Mouse (Mus musculus) embryo, embryonic 11.5 days (tissue): Measurements from ENCODE around the gene Dohh.
A peak's percentile ranks its signal among the peaks of the same experiment; 100 is the strongest.

ENCODE experiments used
- DNase-seq: peaks from one replicate; pipeline ENCODE4 v3.0.0-alpha.2; 2012; ENCODE audit warnings: low read depth, low spot score

Dohh gene

DNA sequence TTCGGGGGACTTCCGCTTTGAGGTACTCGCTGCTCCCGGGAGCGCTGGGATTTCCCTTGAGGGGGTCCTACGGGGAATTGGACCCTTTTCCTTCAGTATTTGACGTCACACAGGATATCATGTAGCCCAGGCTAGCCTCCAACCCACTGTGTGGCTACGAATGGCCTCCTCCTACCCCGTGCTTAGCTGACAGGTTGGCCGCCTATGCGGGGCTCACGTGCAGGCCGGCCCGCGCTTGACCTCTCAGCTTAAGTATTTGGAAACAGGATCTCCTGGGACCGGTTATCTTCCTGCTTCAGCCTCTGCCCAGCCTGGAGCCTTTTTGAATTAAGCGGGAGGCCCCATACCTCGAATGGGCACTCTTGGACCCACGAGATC is 366 bp downstream of the Dohh start:
- no peak for DNase-seq

GRCm38 (mm10) chr10:81385603-81386306 is 1.5 kb downstream of the Dohh start:
- DNase-seq = no peak

- DNase-seq = no peak
Measured at GRCm38 (mm10) chr10:81387716-81388115, 3.5 kb downstream of the Dohh start.

- DNase-seq = no peak
Measured at GRCm38 (mm10) chr10:81388505-81389055, 4.4 kb downstream of the Dohh start, which contains the start of gene Gm48552. Gene Gm48552, plus strand, starts transcription at chr10:81389005.

GRCm38 (mm10) chr10:81389373-81389772 is 5.1 kb downstream of the Dohh start:
- DNase-seq = no peak

DNA sequence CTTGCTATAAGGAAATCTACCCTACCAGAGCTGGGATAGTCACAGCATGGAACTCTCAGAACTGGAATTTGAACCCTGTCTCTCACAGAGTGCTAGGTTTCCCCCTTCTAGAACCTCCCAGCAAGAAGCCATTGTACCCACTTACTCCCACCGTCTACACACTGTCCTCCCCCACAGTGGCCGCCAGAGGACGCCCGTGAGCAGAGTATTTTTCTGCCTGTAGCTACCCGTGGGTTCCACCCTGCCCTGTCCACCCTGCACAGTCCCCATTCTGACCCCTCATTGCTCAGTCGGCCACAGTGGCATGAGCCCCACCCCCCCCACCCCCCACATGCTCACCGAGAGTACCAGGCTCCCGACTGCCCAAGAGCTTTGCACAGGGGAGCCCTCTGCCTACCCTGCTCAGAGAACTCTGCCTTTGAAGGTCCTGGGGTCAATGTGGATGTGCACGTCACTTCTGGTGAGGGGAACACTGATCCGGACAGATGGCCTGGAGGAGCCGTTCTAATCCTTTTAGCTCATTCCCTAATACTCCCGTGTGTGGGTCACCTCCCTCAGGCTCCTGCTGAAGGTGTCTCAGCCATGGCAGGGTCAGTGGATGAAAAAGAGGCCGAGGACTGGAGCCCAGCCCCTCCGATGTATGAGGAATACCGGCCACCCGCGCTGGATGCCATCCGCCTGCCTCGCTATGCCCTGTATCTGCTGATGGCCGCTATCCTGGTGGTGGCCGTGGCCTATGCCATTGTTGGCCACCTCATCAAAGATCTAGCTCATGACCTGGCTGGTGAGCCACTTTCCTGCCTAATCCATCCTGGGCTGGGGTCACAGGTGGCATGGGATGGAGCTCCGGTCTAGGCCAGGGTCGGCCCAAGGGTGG is 5.8 kb downstream of the Dohh start:
- no peak for DNase-seq

DNA sequence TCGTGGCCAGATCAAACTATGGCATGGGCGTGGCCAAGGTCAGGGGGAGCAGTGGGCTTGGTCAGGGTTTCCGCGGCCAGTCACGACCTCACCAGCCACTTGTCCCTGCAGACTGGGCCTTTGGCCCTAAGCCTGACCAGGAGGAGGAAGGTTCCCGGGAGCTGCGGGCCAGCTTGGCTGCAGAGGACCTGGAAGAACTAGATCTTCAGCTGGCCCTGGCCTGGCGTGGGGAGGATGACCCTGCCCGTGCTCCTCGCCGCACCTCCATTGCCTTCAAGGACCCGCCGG is 6.4 kb downstream of the Dohh start:
- no peak for DNase-seq

DNA sequence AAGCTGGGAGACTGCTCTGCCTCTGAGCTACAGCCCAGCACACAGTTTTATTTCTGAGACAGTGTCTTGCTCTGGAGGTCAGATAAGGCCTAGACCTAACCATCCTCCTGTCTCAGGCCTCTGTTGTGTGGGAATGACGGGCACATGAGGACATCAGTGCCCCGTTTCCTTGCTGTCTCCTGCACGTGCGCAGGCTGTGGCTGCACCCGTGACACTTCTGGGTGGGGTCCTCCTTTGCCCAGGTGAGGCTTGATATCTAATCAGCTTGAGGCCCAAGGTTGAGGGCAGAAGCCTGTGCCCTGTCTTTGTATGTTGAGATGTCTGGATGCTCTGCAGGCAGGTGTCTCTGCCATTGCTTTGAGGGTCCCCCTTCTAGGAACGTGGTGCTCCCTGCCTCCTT is 8.0 kb downstream of the Dohh start:
- DNase-seq = no peak

DNA sequence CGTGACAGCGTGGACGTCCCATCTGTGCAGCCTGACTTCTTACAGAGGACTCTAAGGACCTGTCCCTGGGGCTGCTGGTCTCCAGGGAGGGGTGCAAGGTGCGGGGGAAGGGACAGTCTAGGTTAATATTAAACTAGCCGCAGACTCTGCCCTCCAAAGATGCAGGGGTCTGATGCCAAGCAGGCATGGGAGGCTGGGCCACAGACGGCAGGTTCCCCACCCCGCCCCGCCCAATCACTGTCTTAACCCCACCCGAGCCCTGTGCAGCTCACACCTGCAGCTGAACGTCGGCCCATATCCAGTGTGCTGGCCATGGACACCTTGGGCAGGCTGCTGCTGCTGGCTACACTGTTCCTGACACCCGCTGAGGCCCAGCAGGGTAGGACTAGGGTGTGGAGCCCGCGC is 8.6 kb downstream of the Dohh start, which contains the start of gene Smim24:
TSS of gene Smim24 (plus strand) at position 271 of the 405 bp plus-strand sequence.
- DNase-seq = no peak

GRCm38 (mm10) chr10:81393456-81394063 is 9.3 kb downstream of the Dohh start:
- DNase-seq = no peak

DNA sequence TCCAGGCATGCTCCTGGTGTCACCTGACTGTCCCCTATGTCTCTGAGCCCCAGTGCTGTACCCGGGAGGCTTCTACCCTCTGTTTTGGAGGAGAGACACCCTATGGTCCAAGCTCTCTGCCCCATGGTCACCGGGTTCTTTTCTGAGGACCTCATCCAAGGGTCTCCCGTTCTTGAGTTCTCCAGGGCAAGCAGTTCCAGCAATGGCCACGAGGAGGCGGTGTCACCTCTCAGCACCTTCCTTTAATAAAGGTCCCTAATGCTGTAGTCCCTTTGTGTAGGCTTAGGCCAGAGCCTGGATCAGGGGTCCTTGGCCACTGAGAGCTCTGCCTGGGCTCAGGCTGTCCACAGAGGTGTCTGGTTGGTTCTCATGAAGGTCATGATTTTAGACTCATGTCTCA is 10.9 kb downstream of the Dohh start:
- DNase-seq = no peak

DNA sequence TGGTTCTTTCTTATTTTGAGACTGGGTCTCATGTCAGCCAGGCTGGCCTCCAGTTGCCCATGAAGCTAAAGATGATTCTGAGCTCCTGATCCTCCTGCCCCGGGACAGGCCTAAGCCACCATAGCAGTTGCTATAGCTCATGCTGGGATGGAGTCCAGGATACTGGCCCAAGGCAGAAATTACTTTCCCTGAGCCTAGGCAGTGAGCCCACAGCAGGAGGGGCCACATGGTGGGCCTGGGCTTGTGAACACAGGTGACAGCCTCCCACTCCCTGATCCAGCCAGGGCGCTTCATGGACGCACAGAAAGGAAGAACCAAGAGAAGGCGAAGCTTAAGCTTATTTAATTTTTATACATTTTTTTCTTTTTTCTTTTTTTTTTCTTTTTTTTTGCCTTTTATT is 11.6 kb downstream of the Dohh start:
- DNase-seq = no peak

DNA sequence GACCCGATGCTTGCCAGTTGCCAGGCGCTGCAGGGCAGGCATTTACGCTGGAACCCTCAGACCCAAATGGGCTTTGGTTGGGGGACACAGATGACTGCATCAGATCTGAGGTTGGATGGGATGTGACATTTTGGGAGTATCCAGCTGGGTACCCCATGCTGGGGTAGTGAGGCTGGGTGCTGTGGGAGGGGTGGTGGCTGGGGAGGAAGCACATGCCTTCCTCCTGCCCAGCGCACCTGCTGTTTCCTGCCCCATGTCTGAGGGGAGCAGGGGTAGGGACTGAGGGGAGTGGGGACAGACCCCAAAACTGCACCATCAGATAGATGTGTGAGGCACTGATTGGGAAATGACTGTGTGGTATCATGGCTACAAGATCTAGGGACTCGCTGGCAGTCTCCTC is 12.5 kb downstream of the Dohh start:
- no peak for DNase-seq

- DNase-seq = no peak
Measured at GRCm38 (mm10) chr10:81399296-81399695, 15.1 kb downstream of the Dohh start.

DNA sequence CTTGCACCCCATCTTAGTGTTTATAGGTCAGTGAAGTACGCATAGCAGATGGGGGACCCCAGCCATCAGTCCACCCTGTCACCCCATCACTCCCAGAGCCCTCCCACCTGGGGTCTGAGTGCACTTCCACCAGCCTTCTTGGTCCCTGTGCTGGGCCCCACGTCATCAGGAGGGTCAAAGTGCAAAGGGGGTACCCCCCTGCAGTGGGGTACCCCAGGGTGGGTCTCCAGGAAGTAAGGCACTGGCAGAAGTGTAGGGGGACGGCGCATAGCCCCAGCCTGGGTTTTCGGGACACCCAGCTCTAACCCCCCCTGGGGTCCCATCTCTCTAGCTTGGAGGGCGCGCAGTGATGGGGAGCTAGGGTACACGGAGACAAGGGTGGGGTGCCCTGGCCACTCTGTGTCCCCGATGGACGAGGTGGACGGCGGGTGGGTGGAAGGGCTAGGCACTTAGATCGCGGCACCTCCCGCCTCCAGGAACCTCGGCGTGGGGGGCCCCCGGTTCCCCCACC is 15.6 kb downstream of the Dohh start:
- no peak for DNase-seq

- no peak for DNase-seq
Measured at GRCm38 (mm10) chr10:81400371-81401204, 16.4 kb downstream of the Dohh start.

- DNase-seq = no peak
Measured at GRCm38 (mm10) chr10:81401205-81401520, 16.9 kb downstream of the Dohh start.

- DNase-seq = peak; percentile 73
Measured at GRCm38 (mm10) chr10:81401521-81402226, 17.4 kb downstream of the Dohh start.

- no peak for DNase-seq
Measured at GRCm38 (mm10) chr10:81402227-81402765, 18.1 kb downstream of the Dohh start.

GRCm38 (mm10) chr10:81403511-81403910 is 19.3 kb downstream of the Dohh start:
- no peak for DNase-seq
